Mouse (Mus musculus) heart, postnatal 25 days (tissue): ENCODE data around the gene Wars2. TPM values are rescaled to one million over a fixed set of nuclear protein-coding genes. Genes with fewer than 3 reads are reported as not detected.

Experiments used
- DNase-seq: peaks from one replicate; pipeline ENCODE4 v3.0.0; 2022; ENCODE audit warnings: low spot score
- intact Hi-C: fragments of 180-260 bp; cut with DNase I; formaldehyde crosslinking; loops from one replicate; pipeline ENCODE4 v1.15.1; 2025
- total RNA-seq, 2 experiments: library from RNA; stranded (reverse); gene quantifications; 2 replicates each; pipeline ENCODE4 v1.2.3; 2021

The Wars2 gene
- total RNA-seq, 2 experiments from 2014 or later: 6.8 to 8.0 TPM

- DNase-seq: no peak
- intact Hi-C loops: no loop called here
These were observed 104.5 kb downstream of the Wars2 start for GRCm38 (mm10) chr3:99245341-99245740.

GRCm38 (mm10) chr3:99246629-99247028 is 105.8 kb downstream of the Wars2 start:
- intact Hi-C loops: no loop called here
- no peak for DNase-seq

DNA sequence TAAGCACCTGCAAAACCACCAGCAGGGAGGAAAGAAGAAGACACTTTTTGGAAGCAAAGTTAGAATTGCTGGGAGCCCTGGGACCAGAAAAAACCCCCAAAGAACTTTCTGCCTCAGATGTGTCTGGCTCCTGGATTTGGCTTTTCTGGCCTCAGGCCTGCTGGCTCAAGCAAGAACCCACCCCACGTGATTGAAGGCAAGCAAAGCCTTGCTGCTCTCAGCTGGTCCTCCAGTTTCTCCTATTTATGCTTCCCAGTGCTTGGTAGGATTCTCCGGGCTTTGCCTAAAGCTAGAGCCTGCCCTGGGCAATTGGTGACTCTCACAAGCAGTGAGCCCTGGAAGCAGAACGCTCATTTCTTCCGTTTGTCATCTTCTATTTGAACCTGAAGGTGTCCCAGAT is 106.7 kb downstream of the Wars2 start:
- no peak for DNase-seq

GRCm38 (mm10) chr3:99247996-99248801 is 107.3 kb downstream of the Wars2 start:
- intact Hi-C loops: no loop called here
- DNase-seq: no peak

More for the DNA sequence above, 106.7 kb downstream of the Wars2 start:
- intact Hi-C loops: no loop called here

DNA sequence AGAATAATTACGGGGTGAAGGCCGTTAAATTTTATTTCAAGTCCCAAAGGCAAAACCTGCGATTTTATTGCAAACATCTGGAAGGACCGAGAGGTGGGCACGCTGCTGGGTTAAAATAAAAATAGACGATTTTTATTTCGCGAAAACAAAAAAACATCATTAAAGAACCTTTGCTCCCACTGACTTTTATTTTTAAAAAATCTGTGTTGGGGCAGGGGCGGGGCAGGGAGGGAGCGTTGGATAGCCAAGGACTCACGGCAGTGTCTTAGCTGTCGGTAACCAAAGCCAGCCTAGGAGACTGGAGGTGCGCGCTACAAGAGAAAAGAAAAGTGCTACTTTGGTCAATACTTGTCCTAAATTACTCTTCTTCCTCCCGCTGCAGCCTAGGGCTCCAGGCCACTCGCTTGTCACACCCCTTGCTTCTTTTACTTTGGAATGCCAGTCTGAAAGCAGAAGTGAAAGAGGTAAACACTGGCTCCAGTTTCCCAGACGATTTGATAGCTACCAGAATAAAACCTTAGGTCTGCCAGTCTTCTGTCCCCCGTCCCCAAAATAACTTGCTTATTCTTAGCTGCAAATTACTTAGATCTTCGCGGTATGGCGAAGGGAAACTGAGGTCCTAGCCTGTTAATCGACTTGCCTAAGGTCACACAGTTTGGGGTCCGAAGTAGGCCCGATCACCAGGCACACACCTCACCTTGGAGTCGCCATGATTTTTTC is 108.1 kb downstream of the Wars2 start:
- DNase-seq: no peak
- intact Hi-C loops: no loop called here

- intact Hi-C loops: no loop called here
- DNase-seq: no peak
These were observed 108.6 kb downstream of the Wars2 start for GRCm38 (mm10) chr3:99249551-99249870.

- no peak for DNase-seq
- intact Hi-C loops: loop anchor here (5.0 kb wide), 2 partner anchors 108 to 572 kb away; partner anchors contain the start of gene Wars2
These were observed 109.0 kb downstream of the Wars2 start for GRCm38 (mm10) chr3:99249906-99250305.

DNA sequence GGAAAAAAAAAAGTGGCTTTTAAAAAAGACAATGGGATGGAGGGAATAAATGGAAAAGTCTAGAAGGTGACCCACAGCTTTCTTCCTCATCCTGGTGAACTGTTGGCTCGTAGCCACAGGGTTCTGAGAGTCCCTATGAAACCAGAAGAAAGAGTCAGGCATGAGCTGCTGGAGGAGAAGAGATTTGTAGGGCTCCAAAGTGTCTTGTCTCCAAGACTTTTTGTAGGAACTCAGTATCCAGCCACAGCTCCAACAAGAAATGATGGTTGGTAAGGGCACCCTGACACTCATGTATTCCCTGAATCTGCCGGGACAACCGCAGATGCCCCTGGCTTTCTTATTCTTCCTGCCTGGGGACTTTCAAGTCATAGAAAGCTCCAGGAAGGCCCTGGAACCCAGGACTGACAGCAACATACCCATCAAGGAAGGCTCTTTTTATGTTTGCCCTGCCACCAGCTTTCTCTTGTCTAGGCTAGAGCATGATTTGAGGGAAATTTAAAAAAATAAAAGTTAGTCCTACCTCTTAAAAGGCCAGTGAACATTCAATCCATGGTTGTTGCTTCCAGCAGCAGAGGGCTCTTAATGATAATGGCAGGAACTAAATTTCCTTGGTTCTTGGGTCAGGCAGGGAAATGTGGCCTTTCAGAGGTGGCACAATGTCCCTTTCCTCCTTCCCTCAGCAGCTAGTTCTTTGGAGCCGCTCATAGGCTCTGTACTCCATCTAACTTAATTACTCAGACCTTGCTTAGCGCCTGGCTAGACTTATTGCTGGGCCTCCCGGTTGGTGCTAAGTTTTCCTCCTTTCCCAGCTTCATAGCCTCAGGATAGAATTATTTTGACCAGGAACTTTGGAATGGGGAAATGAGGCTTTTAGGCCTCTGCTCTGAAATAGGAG is 110.7 kb downstream of the Wars2 start:
- intact Hi-C loops: loop anchor here (5.0 kb wide), 2 partner anchors 109 to 571 kb away; partner anchors contain the start of gene Wars2
- DNase-seq: no peak

DNA sequence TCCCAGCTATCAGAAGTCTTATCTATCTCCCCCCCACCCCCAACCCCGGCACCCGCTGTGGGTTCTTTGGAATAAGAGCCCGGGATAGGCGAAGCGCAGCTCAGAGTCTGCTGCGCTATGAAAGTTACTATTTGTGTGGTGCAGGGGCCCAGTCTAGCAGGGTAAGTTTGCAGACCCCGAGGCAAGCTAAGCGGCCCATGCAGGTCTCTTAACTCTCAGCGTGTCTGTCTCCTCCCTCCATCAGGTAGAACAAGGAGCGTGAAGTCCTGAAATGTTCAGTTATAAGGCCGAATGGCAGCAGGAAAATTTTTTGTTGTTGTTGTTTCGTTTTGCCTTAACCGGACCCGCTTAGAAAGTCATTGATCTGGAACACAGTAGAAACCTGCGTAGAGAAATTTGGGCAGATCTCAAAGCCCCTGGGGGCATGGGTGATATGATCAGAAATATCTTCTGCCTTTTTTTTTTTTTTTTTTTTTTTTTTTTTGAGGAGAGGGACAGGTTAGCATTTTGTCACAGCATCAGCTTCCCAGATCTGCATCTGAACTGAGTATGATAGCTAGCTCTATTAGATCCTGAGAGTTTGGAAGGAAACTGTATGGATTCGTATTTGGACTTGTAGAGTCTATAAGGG is 111.7 kb downstream of the Wars2 start:
- intact Hi-C loops: loop anchor here (5.0 kb wide), 2 partner anchors 110 to 570 kb away; partner anchors contain the start of gene Wars2

GRCm38 (mm10) chr3:99253092-99253488 is 112.2 kb downstream of the Wars2 start:
- no peak for DNase-seq

More for the DNA sequence above, 111.7 kb downstream of the Wars2 start:
- DNase-seq: no peak

GRCm38 (mm10) chr3:99253497-99254451 is 112.9 kb downstream of the Wars2 start:
- intact Hi-C loops: loop anchor here (5.0 kb wide), 2 partner anchors 111 to 569 kb away; partner anchors contain the start of gene Wars2
- no peak for DNase-seq

More at GRCm38 (mm10) chr3:99253092-99253488, 112.2 kb downstream of the Wars2 start:
- intact Hi-C loops: loop anchor here (5.0 kb wide), 2 partner anchors 111 to 569 kb away; partner anchors contain the start of gene Wars2

GRCm38 (mm10) chr3:99254559-99255151 is 113.8 kb downstream of the Wars2 start:
- no peak for DNase-seq
- intact Hi-C loops: loop anchor here (5.0 kb wide), 2 partner anchors 112 to 568 kb away; partner anchors contain the start of gene Wars2

DNA sequence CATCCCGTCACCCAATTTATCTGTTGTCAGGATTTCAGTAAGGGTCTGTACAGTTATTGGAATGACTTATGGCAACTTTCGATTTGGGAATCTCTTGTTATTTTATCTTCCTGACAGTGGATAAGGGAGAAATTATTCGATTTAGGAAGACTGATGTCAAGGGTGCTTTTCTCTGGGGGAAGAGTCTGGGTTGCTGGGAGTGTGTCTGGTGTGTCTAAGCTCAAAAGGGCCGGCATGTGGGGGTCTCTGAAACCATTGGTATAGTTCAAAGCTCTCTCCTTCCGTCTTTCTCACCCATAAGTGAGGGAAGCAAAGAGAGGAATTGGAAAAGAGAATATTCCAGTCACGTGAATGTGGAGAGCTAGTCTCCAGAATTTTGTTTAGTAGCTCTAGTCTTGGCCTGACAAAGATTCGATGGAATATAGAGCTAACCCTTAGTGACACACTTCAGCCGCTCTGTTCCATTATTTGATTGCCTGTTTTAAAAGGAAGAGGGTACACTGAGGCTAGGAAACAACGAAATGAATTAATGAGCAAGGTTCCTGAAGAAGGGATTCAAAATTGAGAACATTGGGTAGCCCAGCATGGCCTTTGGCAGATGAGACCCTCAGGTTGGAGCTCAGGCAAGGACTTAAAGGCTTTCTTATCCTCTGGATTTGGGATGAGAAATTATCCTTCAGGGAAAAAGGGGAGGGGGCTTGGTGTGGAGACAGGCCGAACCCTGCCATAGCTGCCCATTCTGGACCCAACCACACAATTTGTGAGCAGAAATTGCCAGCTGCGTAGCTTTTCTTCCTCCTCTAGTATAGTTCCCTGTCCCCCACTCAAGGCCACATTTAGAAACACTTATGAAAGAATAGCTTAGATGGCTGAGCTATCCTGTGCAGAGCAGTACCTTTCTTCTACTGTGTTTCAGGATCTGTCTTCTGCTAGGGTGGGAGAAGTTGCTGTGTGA is 114.8 kb downstream of the Wars2 start:
- DNase-seq: no peak
- intact Hi-C loops: no loop called here

GRCm38 (mm10) chr3:99256366-99256750 is 115.5 kb downstream of the Wars2 start:
- DNase-seq: no peak
- intact Hi-C loops: no loop called here

DNA sequence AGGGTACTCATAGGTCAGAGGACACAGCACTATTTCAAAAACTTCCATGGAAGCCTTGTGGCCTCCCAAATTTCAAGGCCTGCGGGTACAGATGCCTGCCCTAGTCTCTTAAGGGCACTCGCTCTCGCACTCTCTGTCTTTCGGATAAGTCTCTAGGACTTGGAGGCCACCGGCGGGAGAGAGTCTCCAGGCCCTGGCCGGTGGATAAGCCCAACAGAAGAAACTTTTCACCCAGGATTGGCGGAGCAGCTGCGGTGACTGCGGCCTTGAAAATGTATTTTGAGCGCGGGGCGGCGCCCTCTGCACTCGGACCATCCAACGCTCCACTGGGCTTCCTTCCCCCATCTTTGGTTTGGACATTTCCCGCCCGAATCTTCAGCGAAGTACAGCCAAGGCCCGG is 115.9 kb downstream of the Wars2 start:
- no peak for DNase-seq
- intact Hi-C loops: no loop called here

DNA sequence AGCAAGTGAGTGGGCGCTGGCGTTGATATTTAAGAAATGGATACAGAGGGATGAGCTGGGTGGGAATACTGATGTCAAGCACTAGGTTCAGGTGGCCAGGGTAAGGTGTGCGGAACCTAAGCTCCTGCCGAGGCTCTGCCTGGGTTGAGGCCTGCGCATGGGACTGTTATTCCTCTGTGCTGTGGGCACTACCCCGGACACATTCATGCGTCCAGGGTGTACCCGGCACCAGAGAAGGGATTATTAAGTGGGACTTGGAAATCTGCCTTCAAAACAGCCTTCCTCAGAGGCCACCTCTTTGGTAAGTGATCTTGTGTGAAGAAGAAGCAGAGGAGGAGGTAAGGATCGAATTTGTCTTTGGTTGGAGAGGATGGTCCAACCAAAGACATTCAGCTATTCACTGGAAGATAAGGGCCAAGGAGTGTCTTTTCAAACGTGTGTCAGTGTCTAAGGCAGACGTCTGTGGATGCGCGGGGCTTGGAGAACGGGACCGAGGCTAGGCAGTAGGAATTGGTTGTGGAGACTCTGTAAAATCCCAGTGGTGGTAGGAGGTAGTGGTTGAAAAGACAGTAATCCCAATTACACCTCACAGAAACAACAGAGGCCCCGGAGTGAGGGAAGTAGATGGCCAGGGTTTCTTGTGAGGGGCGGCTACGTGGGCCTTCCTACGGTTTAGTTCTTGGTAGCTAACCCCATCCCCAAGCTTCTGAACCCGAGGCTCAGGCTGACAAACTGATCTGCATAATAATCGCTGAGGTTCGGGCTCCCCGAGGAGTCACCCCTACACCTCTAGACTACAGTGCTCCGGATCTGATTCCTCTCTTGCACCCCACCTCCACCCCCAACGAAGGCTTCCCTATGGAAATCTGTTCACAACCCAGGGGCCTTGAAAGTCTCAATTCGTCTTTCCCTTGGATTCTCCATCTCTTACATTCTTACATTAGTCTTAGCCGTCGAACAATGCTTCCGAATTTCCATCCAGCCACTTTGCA is 117.0 kb downstream of the Wars2 start:
- DNase-seq: no peak
- intact Hi-C loops: no loop called here
